Mouse (Mus musculus): Measurements from ENCODE around the gene Got1. TPM values are rescaled to one million over a fixed set of nuclear protein-coding genes. Genes with fewer than 3 reads are reported as not detected.

Got1 gene
- polyA plus RNA-seq, 1 experiment from 2014 or later = 97.8 TPM

GRCm38 (mm10) chr19:43472781-43473180 is 51.6 kb downstream of the Got1 start:
- Histone ChIP-seq H3K4me3 (no peak overlapping the region), H3K27ac (no peak overlapping the region), H3K9ac (no peak overlapping the region), H3K9me3 (no peaks in the 10 kb centered on the region), H3K4me2 (no peak overlapping the region), H3K4me1 (no peaks in the 10 kb centered on the region), H3K36me3 (replicated peaks) (no peaks in the 10 kb centered on the region), H3K27me3 (replicated peaks) (no peaks in the 10 kb centered on the region)
- 86% methylated on average over 7 of the region's 7 CpGs for WGBS
- no peak for ATAC-seq (replicated peaks)

GRCm38 (mm10) chr19:43472331-43472730 is 52.1 kb downstream of the Got1 start:
- Histone ChIP-seq H3K9ac (no peak overlapping the region), H3K27ac (no peak overlapping the region), H3K4me1 (no peaks in the 10 kb centered on the region), H3K36me3 (replicated peaks) (no peaks in the 10 kb centered on the region), H3K27me3 (replicated peaks) (no peaks in the 10 kb centered on the region), H3K4me2 (no peak overlapping the region), H3K9me3 (no peaks in the 10 kb centered on the region), H3K4me3 (no peak overlapping the region)
- WGBS = 66% methylated on average over 8 of the region's 8 CpGs
- no peak for ATAC-seq (replicated peaks)

GRCm38 (mm10) chr19:43469333-43469732 is 55.1 kb downstream of the Got1 start:
- Histone ChIP-seq H3K4me2 (no peak overlapping the region), H3K9ac (no peak overlapping the region), H3K9me3 (no peaks in the 10 kb centered on the region), H3K36me3 (replicated peaks) (no peaks in the 10 kb centered on the region), H3K27ac (no peak overlapping the region), H3K4me1 (no peaks in the 10 kb centered on the region), H3K27me3 (replicated peaks) (no peaks in the 10 kb centered on the region), H3K4me3 (no peak overlapping the region)
- no peak for ATAC-seq (replicated peaks)
- WGBS = 60% methylated on average over 7 of the region's 7 CpGs

DNA sequence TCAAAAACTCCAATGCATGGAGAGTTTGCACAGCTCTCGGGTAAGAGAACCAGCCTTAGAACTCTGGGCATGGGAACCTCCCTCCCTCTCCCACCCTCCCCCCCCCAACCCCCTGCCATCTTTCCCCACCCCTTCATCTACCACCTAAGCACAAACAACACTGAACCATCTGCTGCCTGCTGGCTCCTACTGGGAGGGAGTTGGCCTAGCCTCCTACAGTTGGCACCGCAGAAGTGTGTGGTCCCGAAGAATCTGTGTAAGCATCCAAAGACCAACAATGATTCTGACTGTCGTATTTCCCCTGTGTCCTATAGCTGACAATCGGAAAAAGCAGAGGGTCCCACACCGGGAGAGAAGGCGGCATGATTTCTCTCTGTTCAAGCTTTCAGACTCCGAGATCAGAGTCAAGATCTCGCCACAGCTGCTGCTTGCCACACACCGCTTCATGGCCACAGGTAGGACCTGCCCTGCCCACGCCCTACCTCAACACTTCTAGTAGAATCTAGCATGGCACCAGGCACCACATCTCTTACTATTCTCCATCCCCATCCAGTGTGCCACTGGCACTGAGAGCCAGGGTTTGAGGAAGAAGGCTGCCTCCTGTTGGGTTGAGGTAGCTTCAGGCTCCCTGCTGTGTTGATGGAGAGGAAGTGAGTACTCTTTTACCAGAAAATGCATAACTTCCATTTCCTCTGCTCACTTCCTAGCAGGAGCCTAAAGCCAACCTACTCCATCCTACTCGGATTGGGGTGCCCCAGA is 56.3 kb downstream of the Got1 start:
- WGBS = 86% methylated on average over 12 of the region's 12 CpGs
- Histone ChIP-seq H3K4me1 (no peaks in the 10 kb centered on the region), H3K9ac (no peak overlapping the region), H3K4me2 (no peak overlapping the region), H3K27me3 (replicated peaks) (no peaks in the 10 kb centered on the region), H3K36me3 (replicated peaks) (no peaks in the 10 kb centered on the region), H3K9me3 (no peaks in the 10 kb centered on the region), H3K27ac (no peak overlapping the region), H3K4me3 (no peak overlapping the region)
- no peak for ATAC-seq (replicated peaks)

DNA sequence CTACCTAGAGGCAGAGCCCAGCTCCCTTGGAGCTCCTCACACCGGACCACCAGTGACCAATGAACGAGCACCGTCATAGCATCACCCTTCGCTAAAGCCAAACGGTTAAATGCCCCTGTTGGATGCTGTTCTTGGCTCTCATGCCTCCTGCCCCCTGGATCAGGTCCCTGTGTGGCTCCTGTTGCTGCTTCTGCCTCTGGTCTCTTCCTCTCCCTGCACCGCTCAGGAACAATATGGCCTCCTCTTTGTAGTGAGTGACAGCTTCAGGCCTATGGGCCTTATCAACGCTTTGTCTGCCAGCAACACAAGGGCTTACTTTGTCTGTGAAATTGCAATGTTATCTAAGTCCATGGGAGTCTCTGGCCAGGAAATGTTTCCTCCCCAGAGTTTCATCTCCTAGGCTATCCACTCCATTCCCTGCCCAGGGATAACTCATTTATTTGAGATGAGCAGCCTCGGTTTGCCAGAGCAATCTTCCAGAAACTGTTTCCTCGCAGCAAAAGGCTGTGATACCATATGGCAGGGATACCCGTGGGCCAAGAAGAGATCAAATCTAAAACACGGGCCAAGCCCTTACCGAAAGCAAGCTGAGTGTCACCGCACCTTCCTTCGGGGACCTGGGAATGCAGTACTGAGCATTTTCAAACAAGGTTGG is 58.7 kb downstream of the Got1 start:
- Histone ChIP-seq H3K36me3 (replicated peaks) (no peaks in the 10 kb centered on the region), H3K4me2 (no peak overlapping the region), H3K27me3 (replicated peaks) (no peaks in the 10 kb centered on the region), H3K4me1 (no peaks in the 10 kb centered on the region), H3K9ac (no peak overlapping the region), H3K4me3 (no peak overlapping the region), H3K9me3 (no peaks in the 10 kb centered on the region), H3K27ac (no peak overlapping the region)
- ATAC-seq (replicated peaks) = no peak
- 90% methylated on average over 14 of the region's 14 CpGs for WGBS

- Histone ChIP-seq H3K36me3 (replicated peaks) (no peaks in the 10 kb centered on the region), H3K4me3 (no peak overlapping the region), H3K27me3 (replicated peaks) (no peaks in the 10 kb centered on the region), H3K9me3 (no peaks in the 10 kb centered on the region), H3K4me2 (no peak overlapping the region), H3K4me1 (no peaks in the 10 kb centered on the region), H3K9ac (no peak overlapping the region), H3K27ac (no peak overlapping the region)
- 92% methylated on average over 11 of the region's 11 CpGs for WGBS
- ATAC-seq (replicated peaks) = no peak
These were observed 59.3 kb downstream of the Got1 start for GRCm38 (mm10) chr19:43465076-43465475.

DNA sequence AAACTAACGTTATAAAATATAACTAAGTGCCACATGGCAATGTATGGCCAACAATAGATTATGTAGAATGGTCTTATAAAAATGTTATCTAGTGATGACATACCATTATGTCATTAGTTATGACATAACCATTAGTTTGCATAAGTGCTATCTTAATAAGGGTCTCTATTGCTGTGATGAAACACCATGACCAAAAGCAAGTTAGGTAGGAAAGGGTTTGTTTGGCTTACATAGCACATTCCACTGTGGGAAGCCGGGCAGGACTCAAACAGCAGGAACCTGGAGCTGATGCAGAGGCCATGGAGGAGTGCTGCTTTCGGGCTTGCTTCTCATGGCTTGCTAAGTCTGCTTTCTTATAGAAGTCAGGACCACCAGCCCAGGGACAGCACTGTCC is 60.1 kb downstream of the Got1 start:
- no peaks in the 10 kb centered on the region for H3K27me3 ChIP-seq (replicated peaks)
- no peaks in the 10 kb centered on the region for H3K9me3 ChIP-seq
- ATAC-seq (replicated peaks) = no peak
- H3K4me1 ChIP-seq = no peaks in the 10 kb centered on the region
- no peak overlapping the region for H3K27ac ChIP-seq
- no peaks in the 10 kb centered on the region for H3K36me3 ChIP-seq (replicated peaks)
- WGBS = 85% methylated on average over 3 of the region's 3 CpGs
- no peak overlapping the region for H3K4me2 ChIP-seq
- H3K4me3 ChIP-seq = no peak overlapping the region
- no peak overlapping the region for H3K9ac ChIP-seq

GRCm38 (mm10) chr19:43463546-43464293 is 60.7 kb downstream of the Got1 start:
- Histone ChIP-seq H3K9me3 (no peaks in the 10 kb centered on the region), H3K9ac (no peak overlapping the region), H3K27me3 (replicated peaks) (no peaks in the 10 kb centered on the region), H3K4me1 (no peaks in the 10 kb centered on the region), H3K4me2 (no peak overlapping the region), H3K27ac (no peak overlapping the region), H3K4me3 (no peak overlapping the region), H3K36me3 (replicated peaks) (no peaks in the 10 kb centered on the region)
- 91% methylated on average over 7 of the region's 7 CpGs for WGBS
- no peak for ATAC-seq (replicated peaks)

DNA sequence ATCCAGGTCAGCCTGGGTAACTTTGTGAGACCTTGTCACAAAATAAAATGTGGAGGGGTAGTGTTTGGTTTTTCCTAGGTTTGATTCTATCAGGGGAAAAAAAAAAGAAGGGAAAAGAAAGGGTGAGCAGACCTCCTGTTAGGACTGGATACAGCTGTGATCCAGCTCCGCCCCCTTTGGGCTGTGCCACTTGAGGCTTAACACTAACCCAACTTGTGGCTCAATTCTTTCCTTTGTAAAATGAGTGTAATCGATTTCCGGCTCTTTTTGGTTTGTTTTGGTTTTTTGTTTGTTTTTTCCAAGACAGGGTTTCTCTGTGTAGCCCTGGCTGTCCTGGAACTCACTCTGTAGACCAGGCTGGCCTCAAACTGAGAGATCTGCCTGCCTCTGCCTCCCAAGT is 62.3 kb downstream of the Got1 start:
- Histone ChIP-seq H3K9me3 (no peaks in the 10 kb centered on the region), H3K9ac (no peak overlapping the region), H3K27ac (no peak overlapping the region), H3K36me3 (replicated peaks) (no peaks in the 10 kb centered on the region), H3K4me1 (no peaks in the 10 kb centered on the region), H3K27me3 (replicated peaks) (no peaks in the 10 kb centered on the region), H3K4me3 (no peak overlapping the region), H3K4me2 (no peak overlapping the region)
- no peak for ATAC-seq (replicated peaks)
- 81% methylated on average over 3 of the region's 3 CpGs for WGBS

- Histone ChIP-seq H3K4me3 (no peak overlapping the region), H3K36me3 (replicated peaks) (no peaks in the 10 kb centered on the region), H3K4me1 (no peaks in the 10 kb centered on the region), H3K9me3 (no peaks in the 10 kb centered on the region), H3K4me2 (no peak overlapping the region), H3K27ac (no peak overlapping the region), H3K27me3 (replicated peaks) (no peaks in the 10 kb centered on the region), H3K9ac (no peak overlapping the region)
- WGBS = 88% methylated on average over 12 of the region's 12 CpGs
- ATAC-seq (replicated peaks) = no peak
These were observed 63.9 kb downstream of the Got1 start for GRCm38 (mm10) chr19:43460481-43460880.

GRCm38 (mm10) chr19:43459948-43460347 is 64.5 kb downstream of the Got1 start:
- no peak overlapping the region for H3K27ac ChIP-seq
- no peak overlapping the region for H3K4me3 ChIP-seq
- no peaks in the 10 kb centered on the region for H3K27me3 ChIP-seq (replicated peaks)
- WGBS = 73% methylated on average over 4 of the region's 4 CpGs
- no peak overlapping the region for H3K4me2 ChIP-seq
- no peaks in the 10 kb centered on the region for H3K36me3 ChIP-seq (replicated peaks)
- H3K9ac ChIP-seq = no peak overlapping the region
- no peak for ATAC-seq (replicated peaks)
- no peaks in the 10 kb centered on the region for H3K9me3 ChIP-seq
- H3K4me1 ChIP-seq = no peaks in the 10 kb centered on the region

DNA sequence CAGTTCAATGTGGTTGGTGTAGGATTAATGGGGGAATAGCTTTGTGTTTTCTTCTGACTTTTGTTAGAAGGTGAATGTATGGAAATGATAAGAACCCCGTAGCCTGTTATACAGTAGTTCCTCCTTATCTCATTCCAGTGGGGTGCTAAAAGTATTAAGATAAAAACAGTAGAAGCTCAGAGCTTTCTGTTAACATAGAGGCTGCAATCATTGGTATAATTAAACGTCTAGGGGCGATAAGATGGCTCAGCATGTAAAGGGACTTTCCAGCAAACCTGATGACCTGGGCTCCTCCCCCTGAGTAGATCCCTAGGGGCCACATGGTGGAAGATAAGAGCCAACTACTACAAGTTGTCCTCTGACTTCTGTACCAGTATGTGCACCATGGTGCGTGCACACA is 71.4 kb downstream of the Got1 start:
- Histone ChIP-seq H3K4me2 (no peak overlapping the region), H3K4me3 (no peak overlapping the region), H3K36me3 (replicated peaks) (no peaks in the 10 kb centered on the region), H3K27ac (no peak overlapping the region), H3K4me1 (no peaks in the 10 kb centered on the region), H3K9ac (no peak overlapping the region), H3K9me3 (no peaks in the 10 kb centered on the region), H3K27me3 (replicated peaks) (no peaks in the 10 kb centered on the region)
- 87% methylated on average over 4 of the region's 4 CpGs for WGBS
- no peak for ATAC-seq (replicated peaks)
